Mouse (Mus musculus) intestine, postnatal 0 days (tissue): Measurements from ENCODE around the gene Dhrs2. TPM values are rescaled to one million over a fixed set of nuclear protein-coding genes. Genes with fewer than 3 reads are reported as not detected.

Experiments used
- ATAC-seq: fragments of 200-750 bp; cut with Nextera tagmentation; 2 replicates; pipeline ENCODE4 v1.8.0; 2017; ENCODE audit warnings: mild to moderate bottlenecking, moderate TSS enrichment, moderate library complexity
- H3K27ac ChIP-seq: fragments of 300-500 bp; sonication (generic); 2 replicates; pipeline ENCODE4 v1.5.1; 2014; ENCODE audit warnings: mild to moderate bottlenecking, low read depth, low read length, moderate library complexity
- H3K27me3 ChIP-seq: fragments of 300-500 bp; sonication (generic); replicated peaks from 2 replicates; pipeline ENCODE4 v1.6.1; 2014; ENCODE audit warnings: low read length, mixed read lengths; ENCODE audit not compliant: control insufficient read depth, insufficient read depth
- H3K36me3 ChIP-seq: fragments of 300-500 bp; sonication (generic); 2 replicates; pipeline ENCODE4 v1.6.1; 2014; ENCODE audit warnings: mild to moderate bottlenecking, moderate library complexity; ENCODE audit not compliant: control insufficient read depth, insufficient read depth
- H3K4me1 ChIP-seq: fragments of 300-500 bp; sonication (generic); replicated peaks from 2 replicates; pipeline ENCODE4 v1.6.1; 2014; ENCODE audit warnings: antibody characterized with exemption, low read length, mixed read lengths; ENCODE audit not compliant: control insufficient read depth, insufficient read depth
- H3K4me2 ChIP-seq: fragments of 300-500 bp; sonication (generic); replicated peaks from 2 replicates; pipeline ENCODE4 v1.6.1; 2014; ENCODE audit warnings: low read depth, mild to moderate bottlenecking, moderate library complexity
- H3K4me3 ChIP-seq: fragments of 300-500 bp; sonication (generic); 2 replicates; pipeline ENCODE4 v1.5.1; 2014; ENCODE audit warnings: low read depth, low read length
- H3K9ac ChIP-seq: fragments of 300-500 bp; sonication (generic); 2 replicates; pipeline ENCODE4 v1.6.1; 2014; ENCODE audit warnings: mild to moderate bottlenecking, low read depth, low read length
- H3K9me3 ChIP-seq: fragments of 300-500 bp; sonication (generic); 2 replicates; pipeline ENCODE4 v1.6.1; 2016; ENCODE audit warnings: mixed run types; ENCODE audit not compliant: control insufficient read depth
- CTCF ChIP-seq: sonication (generic); IDR thresholded peaks from 2 replicates; pipeline ENCODE4 v1.5.1; 2016; ENCODE audit warnings: low read depth, mild to moderate bottlenecking, control low read depth, antibody characterized with exemption, moderate library complexity
- WGBS: fragments of 180-500 bp; shearing (Covaris S2); extraction: QIAGEN DNeasy Blood & Tissue Kit; methylation state at CpG from one replicate; pipeline ENCODE4 v1.1.7; 2014; 5-methylcytosine and 5-hydroxymethylcytosine counted together
- polyA plus RNA-seq: library from polyadenylated mRNA; unstranded; fragments of >200 nt; fragmentation: Nextera tagmentation; extraction: Ambion mirVana; gene quantifications from 2 replicates; pipeline ENCODE4 v1.2.1, GENCODE M21; 2015

Dhrs2 gene
- 0.12 and 0.14 TPM in 2 replicates for polyA plus RNA-seq

DNA sequence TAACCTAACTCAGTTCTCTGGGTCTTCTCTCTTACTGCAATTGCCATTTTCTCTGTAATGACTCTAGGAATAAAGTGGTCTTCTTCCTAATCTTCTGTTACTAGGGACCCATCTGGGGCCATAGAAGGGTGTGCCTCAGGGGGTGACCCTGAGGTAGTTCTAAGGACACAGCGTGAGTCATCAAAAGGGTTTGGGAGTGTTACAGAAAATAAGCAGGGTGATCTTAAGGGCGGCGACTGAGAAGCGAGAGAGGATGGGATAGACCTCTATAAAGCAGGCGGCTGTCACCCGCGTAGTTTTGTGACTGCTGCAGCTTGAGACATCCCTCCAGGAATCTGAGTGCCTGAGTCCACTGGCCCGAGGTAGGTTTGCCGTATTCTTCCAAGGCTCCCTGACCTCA lies at the start of gene Dhrs2:
TSS of gene Dhrs2 (plus strand) at position 301 of the 400 bp plus-strand sequence.
- Histone ChIP-seq H3K27me3 (no peaks in the 10 kb centered on the region), H3K4me3 (no peak within 1 kb of the TSS), H3K4me1 (no peaks in the 10 kb centered on the region), H3K9ac (no peak within 1 kb of the TSS), H3K4me2 (no peak within 1 kb of the TSS), H3K27ac (no peak within 1 kb of the TSS), H3K9me3 (no peaks in the 10 kb centered on the region), H3K36me3 (no peaks in the 10 kb centered on the region)
- ATAC-seq = no peak
- TF ChIP-seq CTCF = no peak
- 68% methylated on average over 9 of the region's 9 CpGs for WGBS

DNA sequence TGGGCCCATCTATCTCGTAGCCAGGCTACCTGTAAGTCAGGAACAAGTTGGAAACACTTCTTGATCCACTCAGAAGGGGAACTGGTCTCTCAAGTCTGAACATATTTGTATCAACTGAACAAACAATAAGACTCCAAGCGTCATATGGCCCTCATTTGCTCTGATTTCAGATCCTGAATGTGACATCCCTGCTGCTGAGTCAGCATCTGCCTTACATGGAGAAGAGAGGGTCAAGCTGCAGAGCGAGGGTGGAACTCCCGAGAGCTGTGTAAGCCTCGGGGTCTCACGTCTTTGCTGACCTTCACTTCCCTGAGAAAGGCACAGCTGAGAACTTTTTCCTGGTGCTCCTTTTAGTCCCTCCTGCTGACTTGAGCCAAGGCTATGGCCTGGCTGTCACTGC lies 47.6 kb upstream of the Dhrs2 start:
- no peak for TF ChIP-seq CTCF
- 69% methylated on average over 6 of the region's 6 CpGs for WGBS

GRCm38 (mm10) chr14:55177274-55177673 lies 44.5 kb upstream of the Dhrs2 start:
- peak; percentile 72 for ATAC-seq
- WGBS = 27% methylated on average over 5 of the region's 5 CpGs

More for the DNA sequence above, 47.6 kb upstream of the Dhrs2 start:
- Histone ChIP-seq H3K9me3 (no peaks in the 10 kb centered on the region), H3K9ac (no peak overlapping the region), H3K27me3 (no peaks in the 10 kb centered on the region), H3K27ac (no peak overlapping the region), H3K36me3 (no peaks in the 10 kb centered on the region), H3K4me3 (no peak overlapping the region), H3K4me1 (no peaks in the 10 kb centered on the region), H3K4me2 (no peak overlapping the region)
- ATAC-seq = no peak

DNA sequence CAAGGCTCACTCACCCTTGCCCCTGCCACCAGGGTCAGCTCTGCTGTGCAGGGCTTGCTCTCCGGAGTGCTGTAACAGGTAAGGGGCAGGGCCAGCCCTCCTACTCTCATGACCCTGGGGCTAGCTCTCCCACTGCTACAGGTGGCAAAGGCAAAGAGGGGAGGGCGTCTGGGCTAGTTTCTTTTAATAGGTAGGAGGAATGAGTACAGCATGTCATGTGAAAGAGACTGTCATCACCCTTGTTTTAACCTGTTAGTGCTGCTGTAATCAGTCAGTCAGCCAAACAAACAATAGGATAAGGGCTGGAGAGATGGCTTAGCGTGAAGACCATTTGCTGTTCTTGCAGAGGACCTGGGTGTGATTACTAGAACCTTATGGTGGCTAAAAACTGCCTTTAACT lies 40.9 kb upstream of the Dhrs2 start:
- ATAC-seq = no peak
- Histone ChIP-seq H3K4me3 (no peak overlapping the region), H3K9me3 (no peaks in the 10 kb centered on the region), H3K27ac (no peak overlapping the region), H3K9ac (no peak overlapping the region), H3K4me2 (no peak overlapping the region), H3K36me3 (no peaks in the 10 kb centered on the region), H3K4me1 (no peaks in the 10 kb centered on the region), H3K27me3 (no peaks in the 10 kb centered on the region)
- 50% methylated on average over 3 of the region's 3 CpGs for WGBS
- no peak for TF ChIP-seq CTCF

More at GRCm38 (mm10) chr14:55177274-55177673, 44.5 kb upstream of the Dhrs2 start:
- H3K4me1 ChIP-seq = no peaks in the 10 kb centered on the region
- H3K27me3 ChIP-seq = no peaks in the 10 kb centered on the region
- no peaks in the 10 kb centered on the region for H3K9me3 ChIP-seq
- H3K4me3 ChIP-seq = no peak overlapping the region
- H3K4me2 ChIP-seq = no peak overlapping the region
- no peak overlapping the region for H3K9ac ChIP-seq
- H3K27ac ChIP-seq = no peak overlapping the region
- TF ChIP-seq CTCF = peak; percentile 94
- no peaks in the 10 kb centered on the region for H3K36me3 ChIP-seq

DNA sequence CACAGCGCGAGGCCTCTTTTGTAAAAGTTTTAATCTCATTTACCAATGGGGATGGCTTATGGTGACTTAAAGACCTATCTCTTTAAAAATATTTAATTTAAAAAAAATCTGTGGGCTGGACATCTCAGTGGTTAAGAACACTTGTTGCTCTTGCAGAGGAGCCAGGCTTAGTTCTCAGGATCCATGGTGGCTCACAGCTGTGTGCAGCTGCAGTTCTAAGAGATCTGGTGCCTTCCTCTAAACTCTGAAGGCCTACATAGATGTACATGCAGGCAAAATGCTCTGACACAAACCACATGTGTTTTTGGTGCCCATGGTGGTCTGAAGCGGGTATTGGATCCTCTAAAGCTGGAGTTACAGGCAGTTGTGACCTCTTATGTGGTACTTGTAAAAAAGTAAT lies 38.6 kb upstream of the Dhrs2 start:
- Histone ChIP-seq H3K9me3 (no peaks in the 10 kb centered on the region), H3K4me3 (no peak overlapping the region), H3K27ac (no peak overlapping the region), H3K9ac (no peak overlapping the region), H3K4me1 (no peaks in the 10 kb centered on the region), H3K4me2 (no peak overlapping the region), H3K36me3 (no peaks in the 10 kb centered on the region), H3K27me3 (no peaks in the 10 kb centered on the region)
- no peak for ATAC-seq
- WGBS = 92% methylated on average over 3 of the region's 3 CpGs
- no peak for TF ChIP-seq CTCF

GRCm38 (mm10) chr14:55184640-55185145 lies 37.1 kb upstream of the Dhrs2 start:
- Histone ChIP-seq H3K4me1 (no peaks in the 10 kb centered on the region), H3K4me3 (no peak overlapping the region), H3K36me3 (no peaks in the 10 kb centered on the region), H3K27me3 (no peaks in the 10 kb centered on the region), H3K9me3 (no peaks in the 10 kb centered on the region), H3K27ac (no peak overlapping the region), H3K9ac (no peak overlapping the region), H3K4me2 (no peak overlapping the region)
- TF ChIP-seq CTCF = no peak
- WGBS = 91% methylated on average over 3 of the region's 3 CpGs
- no peak for ATAC-seq

DNA sequence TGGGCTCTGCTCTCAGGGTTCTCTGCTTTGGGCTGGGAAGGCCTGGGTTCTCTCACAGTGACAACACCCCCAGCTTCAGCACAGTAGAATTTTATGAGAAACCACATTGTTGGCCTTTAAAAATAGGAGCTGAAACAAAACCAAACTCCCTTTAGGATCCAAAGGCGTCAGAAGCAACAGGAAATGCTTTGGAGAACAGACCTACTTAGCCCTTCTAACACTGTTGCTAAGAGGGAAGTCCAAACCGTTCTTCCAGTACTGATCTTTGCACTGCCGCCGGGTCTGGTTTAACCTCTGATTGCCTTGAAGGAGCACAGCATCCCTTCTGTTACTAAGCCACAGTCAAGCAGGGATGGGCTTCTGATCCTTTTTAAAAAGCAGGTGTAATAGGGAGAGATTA lies 33.3 kb upstream of the Dhrs2 start:
- no peak for ATAC-seq
- no peak overlapping the region for H3K9ac ChIP-seq
- H3K4me1 ChIP-seq = no peaks in the 10 kb centered on the region
- TF ChIP-seq CTCF = no peak
- H3K4me2 ChIP-seq = no peak overlapping the region
- H3K4me3 ChIP-seq = no peak overlapping the region
- H3K36me3 ChIP-seq = no peaks in the 10 kb centered on the region
- H3K9me3 ChIP-seq = no peaks in the 10 kb centered on the region
- H3K27ac ChIP-seq = no peak overlapping the region
- 32% methylated on average over 4 of the region's 4 CpGs for WGBS
- no peaks in the 10 kb centered on the region for H3K27me3 ChIP-seq
